In genomic region chr5:123148073-123148722, GRCm38 (mm10) we compare ENCODE assay signal across 14 mouse cellular contexts. TPM values are rescaled to one million over a fixed set of nuclear protein-coding genes. Genes with fewer than 3 reads are reported as not detected.
A peak's percentile ranks its signal among the peaks of the same experiment; 100 is the strongest.
DNase-seq lines count a peak whose midpoint lies in the region; ATAC-seq and TF ChIP-seq lines count a peak whose summit lies in the region.
"Had no signal": no experiment of that assay in that cellular context is flagged by ENCODE, and none has a peak within 500 bp of the region (broad histone marks: within the 10 kb centered on the region; RNA-seq: fewer than 3 reads in every experiment).

No protein-coding gene starts in this region.

- no peak overlapping the region for H3K4me3 ChIP-seq in heart, embryonic 13.5 days
- no peak overlapping the region for H3K4me3 ChIP-seq in stomach, embryonic 16.5 days (replicated peaks; ENCODE audit: low read length)
- no peak overlapping the region for H3K4me3 ChIP-seq in stomach, postnatal 0 days (ENCODE audit: low read depth, low read length)
- no peak overlapping the region for H3K4me3 ChIP-seq in forebrain, embryonic 16.5 days (replicated peaks; ENCODE audit: low read length)
- no peak overlapping the region for H3K4me3 ChIP-seq in neural tube, embryonic 15.5 days (replicated peaks)

- H3K27me3 ChIP-seq in heart, embryonic 13.5 days (replicated peaks), result no peaks in the 10 kb centered on the region
- H3K27me3 ChIP-seq in stomach, embryonic 16.5 days (ENCODE audit: control insufficient read depth, insufficient read depth, low read length), result no peaks in the 10 kb centered on the region
- no peaks in the 10 kb centered on the region for H3K27me3 ChIP-seq in stomach, postnatal 0 days (ENCODE audit: control insufficient read depth, insufficient read depth, low read length)
- H3K27me3 ChIP-seq in forebrain, embryonic 16.5 days (replicated peaks; ENCODE audit: control insufficient read depth, insufficient read depth, low read length), result no peaks in the 10 kb centered on the region
- H3K27me3 ChIP-seq in neural tube, embryonic 15.5 days (replicated peaks), result no peaks in the 10 kb centered on the region
- H3K27me3 ChIP-seq: embryonic facial prominence, embryonic 12.5 days had no signal

- WGBS in heart, embryonic 13.5 days, result 83% methylated on average over 25 of the region's 25 CpGs
- WGBS in stomach, embryonic 16.5 days, result 81% methylated on average over 25 of the region's 25 CpGs
- 83% methylated on average over 25 of the region's 25 CpGs for WGBS in stomach, postnatal 0 days
- 79% methylated on average over 25 of the region's 25 CpGs for WGBS in forebrain, embryonic 16.5 days
- WGBS in neural tube, embryonic 15.5 days, result 77% methylated on average over 25 of the region's 25 CpGs

- no peak for TF ChIP-seq CTCF in stomach, postnatal 0 days (IDR thresholded peaks at IDR 0.05; ENCODE audit: low read depth)

- H3K9ac ChIP-seq in heart, embryonic 13.5 days, result 0 out of 2 replicates have a peak overlapping the region, but pooled peaks have one; percentile 24
- peak overlapping the region; percentile 50 for H3K9ac ChIP-seq in stomach, embryonic 16.5 days (ENCODE audit: low read length)
- H3K9ac ChIP-seq in stomach, postnatal 0 days (ENCODE audit: low read length), result no peak overlapping the region
- H3K9ac ChIP-seq in forebrain, embryonic 16.5 days (replicated peaks; ENCODE audit: low read depth, low read length), result 0 out of 2 replicates have a peak overlapping the region, but pooled peaks have one; percentile 5
- no peak overlapping the region for H3K9ac ChIP-seq in neural tube, embryonic 15.5 days (replicated peaks)
- H3K9ac ChIP-seq: embryonic facial prominence, embryonic 12.5 days; liver, embryonic 14.5 days had no signal

- H3K9me3 ChIP-seq in heart, embryonic 13.5 days, result no peaks in the 10 kb centered on the region
- no peaks in the 10 kb centered on the region for H3K9me3 ChIP-seq in stomach, embryonic 16.5 days (replicated peaks; ENCODE audit: control insufficient read depth, low read length)
- no peaks in the 10 kb centered on the region for H3K9me3 ChIP-seq in stomach, postnatal 0 days (ENCODE audit: control insufficient read depth, low read length)
- H3K9me3 ChIP-seq in forebrain, embryonic 16.5 days (ENCODE audit: control insufficient read depth, low read length), result no peaks in the 10 kb centered on the region
- H3K9me3 ChIP-seq in neural tube, embryonic 15.5 days (replicated peaks), result no peaks in the 10 kb centered on the region
- H3K9me3 ChIP-seq: embryonic facial prominence, embryonic 12.5 days had no signal

- peaks cover 69% of the 10 kb centered on the region for H3K4me1 ChIP-seq in heart, embryonic 13.5 days
- peaks cover 54% of the 10 kb centered on the region for H3K4me1 ChIP-seq in stomach, embryonic 16.5 days (ENCODE audit: control insufficient read depth, insufficient read depth, low read length)
- H3K4me1 ChIP-seq in stomach, postnatal 0 days (replicated peaks; ENCODE audit: control insufficient read depth, insufficient read depth), result peaks cover 9% of the 10 kb centered on the region
- peaks cover 65% of the 10 kb centered on the region for H3K4me1 ChIP-seq in forebrain, embryonic 16.5 days (replicated peaks; ENCODE audit: control insufficient read depth, insufficient read depth, low read length)
- peaks cover 85% of the 10 kb centered on the region for H3K4me1 ChIP-seq in neural tube, embryonic 15.5 days

- no peak overlapping the region for H3K4me2 ChIP-seq in heart, embryonic 13.5 days
- H3K4me2 ChIP-seq in stomach, embryonic 16.5 days (ENCODE audit: low read depth, low read length), result no peak overlapping the region; the same call in 1 of the 2 replicates
- no peak overlapping the region for H3K4me2 ChIP-seq in stomach, postnatal 0 days (replicated peaks; ENCODE audit: low read depth)
- H3K4me2 ChIP-seq in forebrain, embryonic 16.5 days (ENCODE audit: low read length), result no peak overlapping the region
- H3K4me2 ChIP-seq in neural tube, embryonic 15.5 days, result peak overlapping the region; percentile 73
- H3K4me2 ChIP-seq: embryonic facial prominence, embryonic 12.5 days had no signal

- no peak for ATAC-seq in heart, embryonic 13.5 days (ENCODE audit: extremely low read depth, insufficient number of reproducible peaks, low FRiP score, low TSS enrichment)
- no peak for ATAC-seq in stomach, embryonic 16.5 days (ENCODE audit: insufficient read depth, low FRiP score)
- ATAC-seq in stomach, postnatal 0 days (ENCODE audit: low FRiP score, low TSS enrichment), result no peak
- no peak for ATAC-seq in forebrain, embryonic 16.5 days
- ATAC-seq in neural tube, embryonic 15.5 days (ENCODE audit: low FRiP score), result no peak
- ATAC-seq: inflammation-experienced regulatory T-cells, adult 6 months had no signal

- H3K36me3 ChIP-seq in heart, embryonic 13.5 days, result peaks cover 84% of the 10 kb centered on the region
- H3K36me3 ChIP-seq in stomach, embryonic 16.5 days (ENCODE audit: control insufficient read depth, insufficient read depth, low read length), result peaks cover 32% of the 10 kb centered on the region
- peaks cover 28% of the 10 kb centered on the region for H3K36me3 ChIP-seq in stomach, postnatal 0 days (ENCODE audit: control insufficient read depth, insufficient read depth, low read length)
- H3K36me3 ChIP-seq in forebrain, embryonic 16.5 days (ENCODE audit: control insufficient read depth, insufficient read depth), result peaks cover 15% of the 10 kb centered on the region
- H3K36me3 ChIP-seq in neural tube, embryonic 15.5 days, result peaks cover 45% of the 10 kb centered on the region

- DNase-seq in heart, adult 8-10 months (ENCODE audit: low spot score), result no peak
- no peak for DNase-seq in stomach, postnatal 0 days (ENCODE audit: low spot score)
- DNase-seq in gastrocnemius, postnatal 36 days, result no peak
- no peak for DNase-seq in right cerebral cortex, adult 18-20 months
- DNase-seq: gastrocnemius, postnatal 25 days had no signal

- intact Hi-C loops in gastrocnemius, postnatal 36 days (cut with DNase I), result loop anchor here (2.0 kb wide), 1 partner anchor 15 kb away; the partner anchor contains the start of gene Rhof

- no peak for TF ChIP-seq EP300 in stomach, postnatal 0 days (optimal IDR thresholded peaks at IDR 0.05)

- H3K27ac ChIP-seq in heart, embryonic 13.5 days (replicated peaks), result no peak overlapping the region
- H3K27ac ChIP-seq in stomach, embryonic 16.5 days (ENCODE audit: low read length), result no peak overlapping the region
- no peak overlapping the region for H3K27ac ChIP-seq in stomach, postnatal 0 days (replicated peaks)
- no peak overlapping the region for H3K27ac ChIP-seq in forebrain, embryonic 16.5 days (ENCODE audit: low read length)
- no peak overlapping the region for H3K27ac ChIP-seq in neural tube, embryonic 15.5 days (replicated peaks)
- H3K27ac ChIP-seq: embryonic facial prominence, embryonic 12.5 days; liver, embryonic 14.5 days had no signal

RNA-seq across cellular contexts. Expression of gene Setd1b, which starts 6.2 kb away (rescaled TPM):
- 6.1 and 6.2 TPM in 2 replicates for polyA plus RNA-seq in heart, embryonic 13.5 days (2015; fragmentation: Nextera tagmentation; extraction: Ambion mirVana)
- total RNA-seq in heart, adult 8-10 months (2022), result 10 to 100 TPM; 14.3 to 21.5 (median 18.2) TPM
- polyA plus RNA-seq in stomach, embryonic 16.5 days (2015; fragmentation: Nextera tagmentation; extraction: Ambion mirVana), result 6.7 and 7.7 TPM in 2 replicates
- 4.5 and 4.7 TPM in 2 replicates for polyA plus RNA-seq in stomach, postnatal 0 days (2015; fragmentation: Nextera tagmentation; extraction: Ambion mirVana)
- polyA plus RNA-seq in forebrain, embryonic 16.5 days (2015; fragmentation: Nextera tagmentation; extraction: Ambion mirVana), result 12.5 TPM in 2 replicates
- polyA plus RNA-seq in neural tube, embryonic 15.5 days (2015; fragmentation: Nextera tagmentation; extraction: Ambion mirVana), result 10.5 and 11.2 TPM in 2 replicates
- 10 to 100 TPM in 1 of 2 experiments, 1 to 10 TPM in 1; 7.7 to 13.0 TPM for total RNA-seq in gastrocnemius, postnatal 36 days (2021)

RNA-seq across cellular contexts. Expression of gene Rhof, which starts 15.7 kb away (rescaled TPM):
- polyA plus RNA-seq in heart, embryonic 13.5 days (2015; fragmentation: Nextera tagmentation; extraction: Ambion mirVana), result 0.94 and 1.7 TPM in 2 replicates
- total RNA-seq in heart, adult 8-10 months (2022), result 1 to 10 TPM in 1 of 4 experiments, under 1 TPM in 3; 0.38 to 1.7 (median 0.68) TPM
- 2.6 and 3.7 TPM in 2 replicates for polyA plus RNA-seq in stomach, embryonic 16.5 days (2015; fragmentation: Nextera tagmentation; extraction: Ambion mirVana)
- polyA plus RNA-seq in stomach, postnatal 0 days (2015; fragmentation: Nextera tagmentation; extraction: Ambion mirVana), result 18.6 and 22.3 TPM in 2 replicates
- 15.8 and 18.7 TPM in 2 replicates for polyA plus RNA-seq in forebrain, embryonic 16.5 days (2015; fragmentation: Nextera tagmentation; extraction: Ambion mirVana)
- 19.2 and 20.9 TPM in 2 replicates for polyA plus RNA-seq in neural tube, embryonic 15.5 days (2015; fragmentation: Nextera tagmentation; extraction: Ambion mirVana)
- under 1 TPM; 0.15 to 0.38 TPM for total RNA-seq in gastrocnemius, postnatal 36 days (2021)

RNA-seq across cellular contexts. Expression of gene Psmd9, which starts 21.0 kb away (rescaled TPM):
- polyA plus RNA-seq in heart, embryonic 13.5 days (2015; fragmentation: Nextera tagmentation; extraction: Ambion mirVana), result 57.2 and 62.8 TPM in 2 replicates
- 10 to 100 TPM; 11.7 to 16.6 (median 13.8) TPM for total RNA-seq in heart, adult 8-10 months (2022)
- polyA plus RNA-seq in stomach, embryonic 16.5 days (2015; fragmentation: Nextera tagmentation; extraction: Ambion mirVana), result 67.5 and 71.0 TPM in 2 replicates
- 48.6 and 51.4 TPM in 2 replicates for polyA plus RNA-seq in stomach, postnatal 0 days (2015; fragmentation: Nextera tagmentation; extraction: Ambion mirVana)
- 83.1 and 86.0 TPM in 2 replicates for polyA plus RNA-seq in forebrain, embryonic 16.5 days (2015; fragmentation: Nextera tagmentation; extraction: Ambion mirVana)
- 79.5 and 81.1 TPM in 2 replicates for polyA plus RNA-seq in neural tube, embryonic 15.5 days (2015; fragmentation: Nextera tagmentation; extraction: Ambion mirVana)
- 10 to 100 TPM; 13.0 to 15.7 TPM for total RNA-seq in gastrocnemius, postnatal 36 days (2021)

RNA-seq across cellular contexts. Expression of gene Hpd, which starts 34.3 kb away (rescaled TPM):
- polyA plus RNA-seq in heart, embryonic 13.5 days (2015; fragmentation: Nextera tagmentation; extraction: Ambion mirVana), result 0.37 and 1.5 TPM in 2 replicates
- total RNA-seq in heart, adult 8-10 months (2022), result not detected
- polyA plus RNA-seq in stomach, embryonic 16.5 days (2015; fragmentation: Nextera tagmentation; extraction: Ambion mirVana), result 3.3 and 4.1 TPM in 2 replicates
- 0.69 and 0.99 TPM in 2 replicates for polyA plus RNA-seq in stomach, postnatal 0 days (2015; fragmentation: Nextera tagmentation; extraction: Ambion mirVana)
- polyA plus RNA-seq in forebrain, embryonic 16.5 days (2015; fragmentation: Nextera tagmentation; extraction: Ambion mirVana), result not detected in 2 replicates
- 0.50 TPM in 1 of 2 replicates, not detected in the other for polyA plus RNA-seq in neural tube, embryonic 15.5 days (2015; fragmentation: Nextera tagmentation; extraction: Ambion mirVana)
- under 1 TPM in 1 of 2 experiments, not detected in 1; 0.79 TPM for total RNA-seq in gastrocnemius, postnatal 36 days (2021)
- total RNA-seq: gastrocnemius, postnatal 25 days; layer of hippocampus, adult 18-20 months had no signal
- polyA plus RNA-seq: embryonic facial prominence, embryonic 12.5 days; inflammation-experienced regulatory T-cells, adult 6 months; stomach, embryonic 14.5 days had no signal

Comparison
In these comparisons a context has a peak if more than half of its experiments do, and no peak if none do; other contexts are left out.
1. H3K9ac ChIP-seq: peak in heart, embryonic 13.5 days (single experiment), stomach, embryonic 16.5 days (single experiment) and forebrain, embryonic 16.5 days (single experiment); none in stomach, postnatal 0 days (single experiment) and neural tube, embryonic 15.5 days (single experiment).